Mouse (Mus musculus): ENCODE results near the gene Ssna1.

DNA sequence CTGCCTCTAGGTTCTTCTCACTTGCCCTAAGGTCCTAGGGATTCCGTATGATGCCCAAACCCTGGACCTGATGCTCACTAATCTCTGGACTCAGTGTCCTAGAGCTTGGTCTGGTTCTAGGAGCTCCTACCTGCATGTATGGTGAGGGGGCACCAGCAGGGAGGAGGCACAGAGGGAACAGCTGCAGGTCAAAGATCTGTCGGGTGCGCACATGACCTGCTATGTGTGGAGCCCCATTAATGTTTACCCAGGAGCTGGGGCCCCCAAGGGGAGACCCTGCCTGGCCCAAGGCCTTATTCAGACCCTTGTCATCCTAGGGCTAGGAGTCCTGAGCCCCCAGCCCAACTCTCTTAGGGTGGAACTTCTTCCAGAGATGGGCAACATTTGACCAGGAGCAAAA, 38.2 kb downstream of the Ssna1 start, which contains the start of gene Slc34a3:
- no peak for TF ChIP-seq CTCF (IDR thresholded peaks at IDR 0.05; ENCODE audit: extremely low read depth, insufficient read depth, insufficient read length, insufficient replicate concordance)
- no peak for TF ChIP-seq POLR2A (IDR thresholded peaks at IDR 0.05; ENCODE audit: low read depth, low read length)
